Mouse (Mus musculus) olfactory bulb, adult 2 months (tissue): ENCODE measurements around the gene Ankrd13d.

Experiments used
- CTCF ChIP-seq: fragments of 200-500 bp; IDR thresholded peaks from 2 replicates; pipeline ENCODE4 v1.5.1; 2012; ENCODE audit warnings: low read depth, mild to moderate bottlenecking, low read length, moderate library complexity; ENCODE audit not compliant: insufficient read depth
- POLR2A ChIP-seq: fragments of 200-500 bp; IDR thresholded peaks from 2 replicates; pipeline ENCODE4 v1.6.1; 2012; ENCODE audit warnings: mild to moderate bottlenecking, low read depth, low read length, moderate library complexity; ENCODE audit not compliant: insufficient read depth

DNA sequence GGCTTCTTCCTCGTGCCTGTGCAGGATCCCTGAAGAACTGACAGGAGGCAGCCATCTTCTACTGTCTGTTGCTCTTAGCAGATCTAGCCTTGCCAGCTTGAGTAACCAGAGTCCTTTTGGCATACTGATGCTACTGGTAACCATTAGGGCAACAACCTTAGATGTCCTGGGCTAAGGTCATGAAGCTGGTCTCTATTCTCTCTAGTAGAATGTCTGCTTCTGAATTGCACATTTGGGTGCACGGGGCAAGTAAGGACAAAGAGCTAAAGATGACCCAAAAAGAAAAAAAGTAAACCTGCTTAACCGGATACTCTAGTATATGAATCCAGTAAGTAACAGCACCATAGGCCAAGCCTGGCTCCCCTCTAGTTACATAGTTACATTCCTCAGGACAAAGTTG lies 43.2 kb upstream of the Ankrd13d start:
- TF ChIP-seq CTCF (no peak), POLR2A (no peak)
